Mouse (Mus musculus): ENCODE results near the gene Ttyh3.

The Ttyh3 gene

DNA sequence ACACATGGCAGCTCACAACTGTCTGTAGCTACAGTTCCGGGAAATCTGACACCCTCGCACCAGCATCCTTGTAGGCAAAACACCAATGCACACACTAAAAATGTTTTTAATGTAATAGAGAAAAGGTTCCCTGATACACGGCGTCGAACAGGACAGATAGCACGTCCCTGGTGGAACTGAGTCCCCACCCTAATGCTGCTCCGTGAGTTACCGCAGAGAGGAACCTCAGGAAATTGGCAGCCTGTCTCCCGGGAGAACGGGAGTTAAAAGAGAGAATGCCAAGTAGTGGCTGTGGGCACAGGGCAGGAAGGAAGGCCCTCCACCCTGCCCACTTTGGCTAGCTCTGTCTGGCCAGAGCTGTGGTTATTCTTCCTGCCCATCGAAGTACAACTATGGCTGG, 2.4 kb upstream of the Ttyh3 start:
- no peak for DNase-seq

DNA sequence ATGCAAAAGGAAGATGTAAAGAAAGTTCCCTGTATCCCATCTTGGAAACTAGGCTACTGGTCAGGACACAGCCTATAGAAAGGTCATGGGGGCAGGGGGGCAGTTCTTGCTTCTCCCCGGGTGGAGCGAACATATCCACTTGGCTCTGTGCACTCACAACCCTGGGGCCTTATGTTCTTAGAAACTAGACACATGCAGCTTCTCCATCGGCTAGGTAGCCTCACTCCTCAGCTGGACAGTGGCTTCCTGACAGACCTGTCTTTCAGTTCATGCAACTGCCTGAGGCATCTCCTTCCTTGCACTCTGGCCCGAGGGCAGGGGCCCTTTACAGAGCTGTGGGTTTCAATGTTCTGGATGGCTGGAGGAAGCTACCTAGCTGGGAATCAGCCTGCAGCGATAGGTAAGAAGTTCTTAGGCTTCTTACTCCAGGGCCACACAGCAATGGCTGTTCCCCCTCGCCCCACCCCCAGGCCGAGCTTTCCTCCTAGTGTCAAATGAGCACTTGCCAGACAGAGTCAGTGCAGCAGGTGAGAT, 1.1 kb upstream of the Ttyh3 start:
- no peak for DNase-seq

DNA sequence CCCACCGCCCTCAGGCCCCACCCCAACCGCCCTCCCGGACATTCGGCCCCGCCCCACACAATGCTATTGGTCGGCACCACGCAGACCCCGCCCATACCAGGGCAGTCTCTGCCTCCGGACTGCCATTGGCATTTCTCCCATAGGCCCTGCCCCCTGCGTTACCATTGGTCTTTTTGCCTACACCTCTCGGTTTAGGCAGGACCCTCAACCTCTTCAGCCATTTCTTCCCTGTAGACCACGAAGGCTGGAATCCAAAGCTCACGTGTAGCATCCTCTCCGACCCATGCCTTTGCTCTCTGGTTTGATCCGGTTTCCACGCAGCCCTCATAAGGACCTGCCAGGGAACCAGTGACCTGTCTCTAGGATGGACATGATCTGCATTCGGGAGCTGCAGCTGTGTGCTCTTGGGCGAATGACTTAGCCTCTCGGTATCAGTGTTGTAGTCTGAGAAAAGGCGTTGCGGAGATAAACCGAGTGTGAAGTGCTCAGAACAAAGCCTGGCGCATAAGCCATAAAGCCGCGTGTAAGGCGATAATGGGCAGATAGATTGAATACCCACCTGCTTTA, 353 bp upstream of the Ttyh3 start:
- peak; percentile 99 to 100 for DNase-seq

DNA sequence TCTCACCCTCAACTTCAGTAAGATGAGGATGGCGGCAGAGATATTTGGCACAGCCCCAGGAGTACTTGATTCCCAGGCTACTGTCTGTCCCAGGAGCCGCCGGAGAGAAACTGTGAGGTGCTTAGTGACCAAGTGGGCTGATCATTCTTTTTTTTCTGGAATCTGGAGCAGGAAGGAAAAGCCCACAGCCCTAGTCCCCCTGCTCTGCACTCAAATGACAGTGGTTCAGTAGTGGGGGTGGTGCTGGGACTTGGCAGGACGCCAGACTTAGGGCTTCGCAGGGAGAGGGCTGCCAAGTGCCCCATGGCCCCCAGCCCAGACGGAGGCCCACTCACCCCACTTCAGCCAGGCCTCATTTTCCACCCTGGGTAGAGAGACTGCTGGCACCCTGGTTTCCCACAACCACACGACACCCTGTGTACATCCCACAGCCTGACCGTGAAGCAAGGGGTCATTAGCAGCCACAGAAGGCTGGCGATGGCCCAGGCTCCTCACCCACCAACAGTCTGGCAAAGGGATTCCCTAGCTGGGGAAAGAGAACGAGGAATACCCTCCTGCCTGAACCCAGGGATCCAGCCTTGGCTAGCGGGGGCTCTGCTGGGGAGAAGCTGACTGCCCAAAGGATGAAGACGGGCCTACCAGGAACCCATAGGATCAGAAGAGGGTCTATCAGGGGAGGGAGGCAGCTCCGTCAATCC, 861 bp downstream of the Ttyh3 start:
- DNase-seq, result peak; percentile 74 to 78

DNA sequence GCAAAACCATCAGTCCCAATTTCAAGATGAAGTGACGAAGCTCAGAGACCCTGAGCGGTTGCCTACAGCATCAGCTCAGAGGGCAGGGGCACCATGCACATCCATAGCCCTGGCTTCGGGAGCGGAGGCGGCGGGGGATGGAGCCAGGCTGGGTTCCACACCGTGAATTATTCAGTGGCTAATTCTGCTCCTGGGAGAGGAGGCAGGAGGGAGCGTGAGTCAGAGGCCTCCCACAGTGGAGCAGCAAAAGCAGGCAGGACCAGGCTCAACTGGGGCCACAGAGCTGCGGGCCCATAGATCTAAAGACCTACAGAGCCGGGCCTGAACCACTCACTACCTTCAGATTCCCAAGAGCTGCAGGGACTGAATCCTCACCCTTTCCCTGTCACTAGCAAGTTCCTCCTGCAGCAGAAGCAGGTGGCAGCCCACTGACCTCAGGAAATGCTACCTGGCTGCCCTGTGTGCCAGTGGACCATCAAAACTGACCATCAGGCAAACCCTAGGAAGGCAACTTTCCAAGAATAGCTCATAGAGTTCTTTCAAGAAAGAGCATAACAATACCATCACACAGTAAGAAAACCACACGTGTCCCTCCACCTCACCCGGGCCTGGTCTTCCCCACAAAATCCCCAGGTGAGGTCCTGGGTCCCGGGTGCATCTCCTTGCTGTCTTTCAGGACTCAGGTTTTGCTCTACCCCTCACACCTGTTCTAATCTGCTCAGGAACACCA, 1.6 kb downstream of the Ttyh3 start:
- DNase-seq, result no peak

DNA sequence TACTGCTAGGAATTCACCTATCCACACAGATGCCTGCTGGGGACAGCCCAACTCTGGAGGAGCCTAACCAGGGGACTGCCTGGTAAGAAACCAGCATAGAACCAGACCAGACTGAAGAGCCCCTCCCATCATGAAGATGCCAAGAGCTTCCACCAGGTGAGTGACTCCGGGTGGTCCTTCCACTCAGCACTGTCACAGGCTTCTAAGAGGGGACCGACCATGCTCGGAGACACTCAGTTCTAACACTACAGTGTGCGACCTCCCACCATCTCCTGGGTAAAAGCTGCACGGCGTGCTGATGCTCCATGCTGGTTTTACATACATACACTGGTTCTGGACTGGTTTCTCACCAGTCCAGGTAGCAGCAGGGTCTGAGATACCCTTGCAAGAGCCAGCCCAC, 2.7 kb downstream of the Ttyh3 start:
- DNase-seq, result no peak

DNA sequence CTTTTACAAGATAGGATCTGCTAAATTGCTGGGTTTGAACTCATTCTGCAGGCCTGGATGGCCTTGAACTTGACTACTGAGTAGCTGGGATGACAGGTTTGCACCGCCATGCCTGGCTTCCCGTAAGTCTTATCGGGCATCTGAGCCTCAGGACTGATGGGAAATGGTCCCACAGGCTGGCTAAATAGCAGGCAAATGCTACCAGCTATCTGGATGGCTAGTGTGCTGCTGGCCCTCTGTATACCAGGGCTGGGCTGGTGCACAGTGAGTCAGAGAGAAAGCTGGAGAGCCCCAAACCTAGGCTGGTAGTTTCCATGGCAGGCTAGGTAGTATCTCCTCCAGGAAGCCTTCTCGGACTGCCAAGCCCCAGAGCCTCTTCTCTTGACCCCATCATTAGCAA, 3.4 kb downstream of the Ttyh3 start:
- no peak for DNase-seq

DNA sequence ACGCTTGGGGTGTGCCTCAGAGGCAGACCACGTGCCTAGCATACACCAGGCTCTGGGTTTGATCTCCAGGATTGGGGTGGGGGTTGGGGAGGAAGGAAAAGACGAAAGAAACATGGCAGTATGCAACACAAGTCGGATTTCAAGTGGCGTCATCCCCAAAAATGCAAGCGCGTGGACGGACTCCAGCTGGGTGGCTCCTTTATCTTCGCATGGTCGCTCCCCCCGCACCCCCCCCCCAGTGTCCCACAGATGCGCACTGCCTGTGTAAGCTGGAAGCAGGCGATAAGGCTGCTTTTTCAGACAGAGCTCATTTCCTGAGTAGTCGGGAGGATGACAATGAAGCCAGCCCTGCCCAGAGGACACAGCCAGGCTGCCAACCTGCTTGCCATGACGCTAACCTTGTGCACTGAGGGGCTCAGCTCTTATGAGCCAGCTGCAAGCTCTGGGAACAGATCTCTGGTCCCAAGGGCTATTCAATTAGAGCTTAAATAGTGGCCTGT, 4.1 kb downstream of the Ttyh3 start:
- DNase-seq, result peak; percentile 50 to 68

DNA sequence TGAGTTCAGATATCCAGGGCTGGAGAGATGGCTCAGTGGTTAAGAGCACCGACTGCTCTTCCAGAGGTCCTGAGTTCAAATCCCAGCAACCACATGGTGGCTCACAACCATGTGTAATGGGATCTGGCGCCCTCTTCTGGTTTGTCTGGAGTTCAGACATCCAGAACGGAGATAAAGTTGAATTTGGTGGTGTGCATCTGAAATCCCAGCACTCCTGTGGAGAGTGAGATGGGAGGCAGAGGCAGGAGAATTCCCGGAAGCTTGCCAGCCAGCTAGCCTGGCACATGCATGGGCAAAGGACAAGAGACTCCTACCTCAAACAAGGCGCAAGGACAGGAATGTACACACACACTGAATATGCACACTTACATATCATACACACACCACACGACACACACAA, 4.6 kb downstream of the Ttyh3 start:
- DNase-seq, result peak; percentile 42 to 46

DNA sequence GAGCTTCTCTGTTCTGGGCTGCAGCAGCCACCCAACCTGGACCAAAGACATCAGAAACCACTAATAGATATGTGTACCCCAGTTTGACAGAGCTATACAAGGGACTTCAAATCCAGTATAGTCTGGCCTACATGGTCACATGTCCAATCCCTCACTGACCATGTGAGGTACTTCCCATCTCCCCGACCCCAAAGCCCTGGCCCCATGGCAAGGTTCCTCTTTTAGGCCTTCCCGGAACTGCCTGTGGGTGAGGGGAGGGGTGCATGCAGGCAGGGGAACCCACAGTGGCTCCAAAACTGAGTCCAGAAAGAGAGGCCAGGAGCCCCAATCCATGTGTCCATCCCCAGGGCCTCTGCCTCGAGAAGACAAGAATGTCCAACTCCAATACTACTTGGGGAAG, 6.8 kb downstream of the Ttyh3 start:
- no peak for DNase-seq

DNA sequence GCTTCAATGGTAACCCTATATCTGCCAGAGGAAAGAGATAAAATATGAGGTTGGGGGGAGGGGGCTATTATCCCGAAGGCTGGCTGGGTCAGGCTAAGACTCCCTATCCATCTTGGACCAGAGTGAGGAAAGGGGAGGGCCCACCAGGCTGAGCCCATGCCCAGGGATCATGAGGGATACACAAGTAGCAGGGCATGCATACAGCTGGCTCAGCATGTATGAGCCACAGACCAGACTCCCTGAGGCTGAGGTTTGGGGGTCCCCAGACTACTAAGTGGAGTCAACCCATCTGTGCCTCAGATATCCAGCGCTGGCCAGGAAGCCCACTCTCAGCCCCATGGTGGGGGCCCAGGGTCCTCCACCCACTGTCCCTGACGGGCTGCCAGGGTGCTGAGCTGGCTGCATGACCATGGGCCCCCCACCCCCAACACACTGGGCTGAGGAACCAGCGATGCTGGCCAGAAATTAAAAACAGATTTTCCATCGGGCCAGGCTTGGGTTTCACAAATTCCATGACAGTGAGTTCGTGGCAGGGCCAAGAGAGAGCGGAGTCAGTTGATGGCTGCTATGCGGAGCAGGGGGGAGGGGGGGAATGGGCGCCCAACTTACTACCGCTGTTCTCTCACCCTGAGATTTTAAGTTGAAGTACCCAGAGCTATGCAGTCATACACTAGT, 7.4 kb downstream of the Ttyh3 start:
- peak; percentile 39 to 56 for DNase-seq

DNA sequence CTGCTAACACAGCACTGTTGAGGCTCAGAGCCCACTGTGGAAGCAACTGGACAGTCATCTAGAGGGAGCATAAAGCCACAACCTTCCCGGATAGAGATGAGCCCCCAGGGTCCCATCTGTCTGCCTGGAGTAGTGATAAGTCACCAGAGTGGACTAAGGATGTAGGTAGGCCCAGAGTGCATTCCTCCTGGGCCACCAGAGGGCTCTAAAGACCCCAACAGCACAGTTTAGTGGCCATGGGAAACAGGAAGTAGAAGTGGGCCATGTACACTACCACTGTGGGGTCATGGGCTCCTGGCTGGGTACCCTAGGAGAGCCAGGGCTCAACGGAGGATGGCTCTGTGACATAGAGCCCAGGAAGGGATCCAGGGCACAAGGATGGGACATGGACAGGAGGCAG, 8.0 kb downstream of the Ttyh3 start:
- no peak for DNase-seq

DNA sequence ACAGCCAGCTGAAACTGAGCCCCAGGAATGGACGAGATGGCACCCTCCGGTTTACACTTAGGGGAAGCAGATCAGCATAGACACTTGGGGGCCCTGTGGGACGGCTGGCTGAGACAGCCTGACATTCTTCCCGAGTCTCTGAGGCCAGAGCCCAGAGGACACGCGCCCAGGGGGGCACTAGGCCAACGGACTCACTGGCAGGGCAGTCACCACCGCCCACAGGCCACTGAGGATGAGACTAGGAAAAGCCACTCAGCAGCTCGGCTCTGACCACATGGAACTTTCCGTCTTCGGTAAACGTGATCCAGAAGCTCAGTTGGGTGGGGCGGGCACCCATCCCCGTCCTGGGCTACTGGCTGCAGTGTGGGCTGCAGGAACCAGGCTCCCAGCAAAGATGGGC, 9.0 kb downstream of the Ttyh3 start:
- no peak for DNase-seq

DNA sequence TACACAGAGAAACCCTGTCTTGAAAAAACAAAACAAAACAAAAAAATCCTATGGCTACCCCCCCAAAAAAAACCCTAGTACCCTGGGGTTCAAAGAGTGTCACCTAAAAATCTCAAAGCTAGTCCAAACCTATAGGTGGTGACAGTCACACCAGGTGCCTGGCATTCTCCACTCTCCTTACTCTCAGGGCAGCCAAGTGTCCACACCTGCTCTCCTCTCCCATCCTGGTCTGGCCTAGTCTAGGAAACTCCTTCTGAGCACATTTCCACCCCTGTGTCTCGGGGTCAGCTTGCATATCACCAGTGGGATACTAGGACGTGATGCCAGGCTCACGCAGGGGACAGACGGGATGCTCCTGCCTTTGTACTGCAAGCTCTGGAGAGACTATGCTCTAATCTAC, 9.5 kb downstream of the Ttyh3 start:
- no peak for DNase-seq

DNA sequence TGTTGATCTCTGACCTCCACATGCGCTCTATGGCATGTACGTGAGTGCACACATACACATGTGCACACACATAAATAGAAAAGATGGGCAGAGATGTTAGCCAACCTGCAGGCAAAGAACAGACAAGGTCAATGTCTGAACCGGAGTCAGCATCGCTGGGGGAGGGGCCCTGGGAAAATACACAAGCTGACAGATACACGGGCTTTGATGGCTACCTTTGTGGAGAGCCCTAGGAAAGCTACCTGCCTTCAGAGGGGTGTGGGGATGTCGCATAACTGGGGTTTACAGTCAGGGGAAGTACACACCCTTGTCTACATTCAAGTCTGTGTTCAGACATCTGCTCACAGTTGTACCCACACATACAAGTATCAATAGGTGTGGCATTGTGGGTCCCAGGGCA, 10.3 kb downstream of the Ttyh3 start:
- no peak for DNase-seq

DNA sequence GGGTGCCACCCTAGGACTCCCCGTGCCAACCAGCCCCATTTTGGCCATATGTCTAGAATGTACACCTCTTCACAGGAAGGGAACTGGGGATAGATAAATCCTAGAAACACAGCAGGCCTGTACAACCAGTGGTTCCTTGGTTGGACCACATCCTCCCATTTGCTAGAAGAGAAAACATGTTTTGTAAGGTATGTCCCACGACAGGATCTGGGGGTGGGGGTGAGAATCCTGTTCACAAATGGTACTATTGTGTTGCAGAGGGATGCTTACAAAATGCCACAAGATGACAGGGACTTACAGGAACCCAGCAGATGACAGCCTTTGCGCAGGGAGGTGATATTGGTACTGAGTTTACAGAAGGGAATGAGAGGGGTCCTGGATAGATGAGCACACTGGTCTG, 10.8 kb downstream of the Ttyh3 start:
- no peak for DNase-seq

DNA sequence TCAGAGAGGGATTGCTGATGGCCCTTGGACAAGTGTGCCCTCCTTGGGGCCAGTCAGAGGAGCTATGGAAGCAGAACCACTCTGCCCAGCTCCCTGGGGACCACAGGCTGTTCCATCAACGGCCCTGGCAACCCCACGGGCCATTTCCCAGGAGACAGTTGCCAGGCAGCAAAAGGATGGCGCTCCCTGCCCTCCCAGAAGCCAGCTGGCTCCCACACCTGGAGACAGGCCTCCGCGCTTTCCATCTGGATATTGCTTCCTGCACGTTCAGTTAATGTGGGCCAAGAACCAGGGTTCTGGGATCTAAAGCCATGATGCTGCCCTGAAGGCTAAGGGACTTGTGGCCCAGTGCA, 11.8 kb downstream of the Ttyh3 start:
- no peak for DNase-seq

DNA sequence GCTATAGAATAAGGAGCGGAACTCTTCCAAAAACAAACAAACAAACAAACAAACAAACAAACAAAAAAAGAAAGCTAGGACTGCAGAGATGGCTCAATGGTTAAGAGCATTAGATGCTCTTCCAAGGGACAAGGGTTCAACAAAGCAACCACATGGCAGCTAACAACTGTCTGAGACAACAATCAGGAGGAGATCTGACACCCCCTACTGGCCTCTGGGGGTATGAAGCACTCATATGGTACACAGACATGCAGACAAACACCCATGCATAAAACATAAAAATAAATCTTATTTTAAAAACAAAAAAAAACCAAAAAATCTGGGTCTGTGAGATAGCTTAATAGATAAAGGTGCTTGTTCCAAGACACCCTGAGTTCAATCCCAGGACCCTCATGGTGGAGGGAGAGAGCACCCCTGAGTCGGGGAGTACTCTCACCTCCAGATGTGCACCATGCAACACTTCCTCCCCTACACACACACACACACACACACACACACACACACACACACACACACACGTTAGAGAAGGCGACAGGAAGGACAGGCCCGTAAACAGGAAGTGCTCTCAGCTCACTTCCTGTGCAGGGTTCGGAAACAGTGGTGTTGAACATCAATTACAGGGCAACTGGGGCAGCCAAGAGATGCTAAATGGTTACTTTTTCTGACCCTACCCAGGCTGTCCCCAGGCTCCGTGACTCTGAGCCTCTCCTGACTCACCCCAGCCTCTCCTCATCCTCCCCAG, 12.3 kb downstream of the Ttyh3 start:
- no peak for DNase-seq

DNA sequence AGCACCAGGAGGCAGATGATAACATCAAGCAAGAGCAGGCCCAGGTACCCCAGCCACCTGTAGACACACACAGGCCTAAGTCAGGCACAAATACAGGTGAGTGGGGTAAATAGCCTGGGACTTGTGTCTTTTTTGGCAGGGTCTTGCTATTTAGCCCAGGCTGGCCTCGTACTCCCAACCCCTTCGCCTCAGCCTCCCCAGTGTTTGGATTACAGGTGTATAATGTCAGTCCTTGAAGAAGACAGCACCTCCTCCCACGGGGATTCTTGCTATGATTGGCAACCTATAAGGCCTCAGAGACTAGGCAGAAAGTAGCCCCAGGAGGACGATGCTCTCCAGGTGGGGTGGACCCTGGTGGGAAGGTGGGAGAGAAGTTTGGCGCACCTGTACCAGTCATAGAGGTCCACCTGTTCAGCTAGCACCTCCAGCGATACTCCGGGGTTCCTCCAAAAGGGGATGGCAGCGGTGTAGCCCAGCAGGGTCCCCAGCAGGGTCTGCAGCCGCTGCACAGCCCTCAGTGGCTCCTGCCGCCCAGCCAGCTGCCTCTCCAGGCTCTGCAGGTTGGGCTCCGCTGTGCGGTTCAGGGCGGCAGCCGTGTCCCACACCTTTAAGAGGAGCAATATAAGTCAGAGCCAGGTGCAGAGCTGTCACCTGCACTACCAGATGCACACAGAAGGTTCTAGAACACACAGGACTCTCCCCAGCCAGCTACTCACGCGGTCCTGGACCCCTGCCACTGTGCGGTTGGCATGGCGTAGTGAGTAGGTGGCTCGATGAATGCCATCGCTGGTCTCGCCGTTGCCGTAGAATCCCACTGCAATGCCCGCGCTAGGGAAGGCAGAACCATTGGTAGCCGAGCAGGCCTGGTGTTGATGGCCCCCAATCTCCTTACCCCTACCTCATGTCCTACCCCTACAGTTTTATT, 13.8 kb downstream of the Ttyh3 start:
- no peak for DNase-seq

DNA sequence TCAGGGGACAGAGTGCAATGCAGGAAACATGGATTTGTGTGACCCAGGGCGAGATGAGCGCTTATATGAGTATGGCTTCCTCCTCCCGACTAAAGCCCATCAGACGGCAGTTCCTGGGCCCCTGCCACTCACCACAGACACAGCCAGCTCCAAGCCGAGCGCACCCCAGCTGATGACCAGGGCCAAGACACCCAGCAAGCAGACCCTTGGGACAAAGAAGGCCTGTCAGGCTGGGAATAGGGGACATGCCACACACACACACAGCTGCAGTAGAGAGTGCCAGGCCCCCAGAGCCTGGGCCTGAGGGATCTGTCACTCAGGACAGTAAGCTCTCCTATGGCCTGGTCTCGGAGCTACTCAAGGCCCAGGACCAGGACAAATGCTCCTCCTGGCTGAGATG, 15.4 kb downstream of the Ttyh3 start:
- no peak for DNase-seq

DNA sequence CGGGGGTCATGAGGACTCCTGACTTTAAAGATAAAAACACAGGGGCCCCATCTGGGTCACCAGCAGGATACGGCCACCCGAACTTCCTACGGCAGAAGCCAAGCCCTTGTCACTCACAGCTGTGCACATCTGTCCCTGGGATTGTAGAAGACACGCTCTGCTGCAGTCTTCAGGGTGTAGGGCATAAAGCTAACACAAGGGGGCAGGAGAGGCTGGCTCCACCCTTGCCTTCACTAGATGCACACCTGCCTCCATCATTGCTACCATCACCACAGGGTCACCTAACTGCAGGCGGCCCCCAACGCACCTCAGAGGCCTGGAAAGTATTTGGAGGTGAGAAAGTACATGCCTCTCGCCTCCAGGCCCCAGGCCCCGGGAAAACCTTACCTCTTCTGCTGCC, 19.8 kb downstream of the Ttyh3 start:
- DNase-seq, result no peak

DNA sequence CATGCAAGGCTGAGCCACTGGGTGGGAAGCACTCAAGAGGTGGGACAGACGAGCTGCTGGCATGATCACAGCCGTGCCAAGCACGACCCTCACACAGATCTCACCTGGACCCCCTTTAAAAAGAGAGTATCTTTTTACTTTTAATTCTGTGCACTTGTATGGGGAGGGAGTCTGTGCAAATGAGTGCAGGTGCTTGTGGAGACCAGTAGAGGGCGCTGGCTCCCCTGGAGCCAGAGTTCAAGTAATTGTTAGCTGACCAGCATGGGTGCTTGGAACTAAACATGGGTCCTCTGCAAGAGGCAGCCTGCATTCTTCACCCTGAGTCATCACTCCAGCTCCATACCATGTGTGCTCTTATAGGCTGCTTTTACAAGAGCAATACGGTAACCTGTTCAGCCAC, 21.3 kb downstream of the Ttyh3 start:
- no peak for DNase-seq

All from kidney, postnatal 4 days (tissue).